Mouse (Mus musculus) adrenal gland, adult 10 weeks (tissue): Measurements from ENCODE around the gene Dnajc5g. TPM values are rescaled to one million over a fixed set of nuclear protein-coding genes. Genes with fewer than 3 reads are reported as not detected.

Experiments
- polyA plus RNA-seq: library from polyadenylated mRNA; stranded (reverse); fragments of 350-450 nt; fragmentation: Illumina TruSeq; extraction: RNeasy Lipid Tissue Mini Kit (QIAGEN cat#74804); gene quantifications from one replicate; pipeline ENCODE4 v1.2.3, GENCODE M21; 2014; ENCODE audit warnings: low read depth, low replicate concordance

The Dnajc5g gene
- polyA plus RNA-seq, result not detected

DNA sequence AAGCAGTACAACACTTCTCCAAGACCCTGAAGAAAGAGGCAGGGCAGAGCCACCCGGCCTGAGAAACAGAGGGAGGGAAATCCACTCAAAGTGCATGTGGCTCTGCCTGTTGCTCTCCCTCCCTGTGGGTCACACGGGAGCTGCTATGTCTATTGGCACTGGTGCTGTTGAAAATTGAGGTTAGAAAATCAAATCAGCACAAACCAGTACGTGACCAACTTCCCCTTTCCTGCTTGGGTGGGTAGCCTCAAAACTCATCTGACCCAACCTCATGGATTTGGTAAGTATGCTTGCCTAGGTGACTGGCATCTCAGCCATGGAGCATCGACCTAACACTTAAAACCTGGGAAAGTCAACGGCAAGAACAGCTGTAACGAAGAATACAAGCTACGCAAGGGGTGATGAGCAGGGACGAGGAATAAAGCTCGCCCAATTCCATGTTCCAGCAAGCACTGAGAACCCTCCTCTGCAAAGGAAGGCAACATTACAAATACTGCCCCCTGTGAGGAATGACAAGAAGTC lies at the start of gene Dnajc5g:
Dnajc5g (plus strand) TSS at position 472 of the 522 bp plus-strand sequence.

DNA sequence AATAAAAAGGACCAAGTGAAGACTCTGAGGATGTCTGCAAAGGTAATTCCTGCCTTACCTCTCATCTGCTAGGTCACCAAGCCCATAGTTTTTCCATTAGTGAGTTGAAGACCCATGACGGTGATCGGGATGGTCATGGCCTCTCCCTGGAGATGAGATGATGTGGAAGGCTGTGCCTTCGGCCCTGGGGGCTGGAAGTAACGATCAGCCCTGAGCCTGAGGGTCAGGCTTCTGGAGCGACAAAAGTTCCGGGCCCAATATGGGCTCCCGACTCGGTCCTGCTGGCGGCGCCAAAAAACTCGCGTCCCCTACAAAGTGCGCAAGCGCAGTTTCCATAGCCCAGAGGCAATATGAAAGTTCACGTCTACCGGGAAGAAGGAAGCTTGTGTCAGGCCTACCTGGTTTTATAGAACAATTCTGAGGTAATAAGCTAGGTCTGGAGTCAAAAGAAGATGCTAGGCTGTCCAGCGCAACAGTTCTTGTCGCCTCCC lies 2.0 kb downstream of the Dnajc5g start, which contains the start of gene Slc30a3:
Slc30a3 (minus strand) TSS at position 238 of the 491 bp plus-strand sequence.

DNA sequence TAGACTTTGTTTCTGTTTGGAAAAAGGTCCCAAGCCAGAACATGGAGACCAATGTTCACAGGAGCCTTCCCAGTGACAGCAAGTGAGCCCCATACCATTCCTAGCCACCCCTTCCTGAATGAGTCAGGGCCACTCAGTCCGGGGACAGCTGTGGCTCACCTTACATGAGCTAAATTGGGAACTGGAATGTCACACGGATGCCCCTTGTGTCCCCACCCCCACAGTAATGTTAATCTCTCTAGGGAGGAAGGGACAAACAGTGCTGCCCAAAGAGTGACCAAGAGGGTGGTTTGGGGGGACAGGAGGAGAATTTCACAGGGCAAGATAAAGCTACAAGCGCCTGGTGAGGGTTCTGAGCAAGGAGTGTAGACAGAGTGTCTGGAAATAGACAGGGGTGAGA lies 10.3 kb downstream of the Dnajc5g start, which contains the start of gene Trim54:
Trim54 (plus strand) TSS at position 359 of the 400 bp plus-strand sequence.

DNA sequence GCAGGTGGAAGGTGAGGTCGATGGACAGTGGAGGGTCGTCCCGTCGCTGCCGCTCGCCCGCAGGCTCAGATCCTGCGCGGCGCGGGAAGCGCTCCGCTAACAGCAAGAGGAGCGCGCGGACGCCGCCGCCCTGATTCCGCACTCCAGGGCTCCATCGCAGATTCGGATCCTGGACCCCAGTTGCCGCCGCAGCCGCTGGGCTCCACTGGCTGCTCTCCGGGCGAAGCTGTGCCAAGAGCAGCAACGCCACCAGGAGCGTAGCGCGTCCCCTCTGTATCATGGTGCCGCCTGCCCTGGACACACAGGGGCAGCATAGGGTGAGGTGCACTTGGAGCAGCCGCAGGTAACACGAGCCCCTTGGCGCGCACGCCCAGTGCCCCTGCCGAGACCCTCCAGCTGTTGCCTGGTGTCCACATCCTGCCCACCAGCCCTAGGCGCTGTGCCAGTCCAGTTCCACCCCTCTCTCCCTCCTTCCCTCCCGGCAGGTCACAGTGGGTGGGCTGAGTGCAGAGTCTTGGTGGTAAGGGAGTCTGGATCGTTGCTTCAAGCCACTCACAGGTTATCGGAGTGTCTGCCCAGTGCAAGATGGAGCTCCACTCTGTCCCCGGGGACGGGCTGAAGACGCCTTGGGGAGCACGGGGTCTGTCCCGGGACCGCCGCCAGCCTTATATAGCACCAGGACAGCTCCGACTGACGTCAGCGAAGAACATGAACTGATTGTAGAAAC lies 32.3 kb downstream of the Dnajc5g start, which contains the start of gene Ucn:
Ucn (minus strand) TSS at position 589 of the 727 bp plus-strand sequence.

GRCm38 (mm10) chr5:31154152-31154553 lies 48.1 kb downstream of the Dnajc5g start, which contains the start of gene Mpv17:
Gene Mpv17 (minus strand): TSS chr5:31154251.

Other genes starting within 250 kb of the Dnajc5g start
- 15.0 TPM for gene Tmem214, start 238.3 kb upstream of the Dnajc5g start, polyA plus RNA-seq
- gene Agbl5, start 217.6 kb upstream of the Dnajc5g start, polyA plus RNA-seq, result 2.1 TPM
- gene Ost4, start 198.5 kb upstream of the Dnajc5g start, polyA plus RNA-seq, result 273 TPM
- gene Emilin1, start 192.9 kb upstream of the Dnajc5g start, polyA plus RNA-seq, result not detected
- gene Khk, start 184.9 kb upstream of the Dnajc5g start, polyA plus RNA-seq, result not detected
- gene Cgref1, start 160.7 kb upstream of the Dnajc5g start, polyA plus RNA-seq, result not detected
- 19.2 TPM for gene Preb, start 145.9 kb upstream of the Dnajc5g start, polyA plus RNA-seq
- gene Tcf23, start 137.6 kb upstream of the Dnajc5g start, polyA plus RNA-seq, result 0.82 TPM
- gene Atraid, start 58.0 kb upstream of the Dnajc5g start, polyA plus RNA-seq, result 125 TPM
- gene Slc5a6, start 57.4 kb upstream of the Dnajc5g start, polyA plus RNA-seq, result 4.0 TPM
- gene Cad, start 51.5 kb upstream of the Dnajc5g start, polyA plus RNA-seq, result 0.76 TPM
- gene Slc30a3, start 2.0 kb downstream of the Dnajc5g start, polyA plus RNA-seq, result not detected
- gene Trim54, start 10.4 kb downstream of the Dnajc5g start, polyA plus RNA-seq, result not detected
- gene Ucn, start 32.5 kb downstream of the Dnajc5g start, polyA plus RNA-seq, result not detected
- gene Mpv17, start 48.0 kb downstream of the Dnajc5g start, polyA plus RNA-seq, result 88.7 TPM
- 0.35 TPM for gene Gm29609, start 73.6 kb downstream of the Dnajc5g start, polyA plus RNA-seq
- 47.4 TPM for gene Gtf3c2, start 73.9 kb downstream of the Dnajc5g start, polyA plus RNA-seq
- gene Snx17, start 86.9 kb downstream of the Dnajc5g start, polyA plus RNA-seq, result 72.7 TPM
- 2.9 TPM for gene Eif2b4, start 87.1 kb downstream of the Dnajc5g start, polyA plus RNA-seq
- 1.3 TPM for gene Zfp513, start 96.0 kb downstream of the Dnajc5g start, polyA plus RNA-seq
- 30.8 TPM for gene Ppm1g, start 114.4 kb downstream of the Dnajc5g start, polyA plus RNA-seq
- gene Nrbp1, start 134.6 kb downstream of the Dnajc5g start, polyA plus RNA-seq, result 91.5 TPM
- gene Gm9970, start 134.9 kb downstream of the Dnajc5g start, polyA plus RNA-seq, result not detected
- not detected for gene Krtcap3, start 145.4 kb downstream of the Dnajc5g start, polyA plus RNA-seq
- gene Ift172, start 184.8 kb downstream of the Dnajc5g start, polyA plus RNA-seq, result 14.0 TPM
- gene Fndc4, start 189.8 kb downstream of the Dnajc5g start, polyA plus RNA-seq, result 3.6 TPM
- gene Gckr, start 191.2 kb downstream of the Dnajc5g start, polyA plus RNA-seq, result not detected